ENCODE assay signal across 14 mouse cellular contexts in genomic region chr19:23694344-23694743, GRCm38 (mm10). TPM values are rescaled to one million over a fixed set of nuclear protein-coding genes. Genes with fewer than 3 reads are reported as not detected.
DNase-seq lines count a peak whose midpoint lies in the region; ATAC-seq and TF ChIP-seq lines count a peak whose summit lies in the region.
"Had no signal": no experiment of that assay in that cellular context is flagged by ENCODE, and none has a peak within 500 bp of the region (broad histone marks: within the 10 kb centered on the region; RNA-seq: fewer than 3 reads in every experiment).

No protein-coding gene starts in this region.

- H3K9me3 ChIP-seq in heart, embryonic 10.5 days, result no peaks in the 10 kb centered on the region
- H3K9me3 ChIP-seq: embryonic facial prominence, embryonic 13.5 days; lung, embryonic 15.5 days; stomach, embryonic 15.5 days had no signal

- DNase-seq in heart, adult 18-20 months, result peak; percentile 64 to 78
- DNase-seq in heart, embryonic 10.5 days (ENCODE audit: low spot score), result no peak
- peak; percentile 76 for DNase-seq in brain, embryonic 14.5 days (ENCODE audit: low read depth)
- DNase-seq in cerebellum, postnatal 36 days, result peak; percentile 59 to 63
- peak; percentile 57 for DNase-seq in heart, postnatal 4 days
- DNase-seq in left cerebral cortex, postnatal 10 days (ENCODE audit: extremely low spot score in 1 of 2, low spot score in 2 of 2), result no peak
- no peak for DNase-seq in layer of hippocampus, adult 8-10 months (ENCODE audit: low spot score in 2 of 2)

- peaks cover 49% of the 10 kb centered on the region for H3K36me3 ChIP-seq in heart, embryonic 10.5 days

- TF ChIP-seq CTCF in brain, embryonic 14.5 days (IDR thresholded peaks at IDR 0.05; ENCODE audit: borderline replicate concordance, extremely low read depth, insufficient read depth, insufficient read length), result no peak

- H3K4me1 ChIP-seq in heart, embryonic 10.5 days, result peaks cover 3% of the 10 kb centered on the region; the same call in 1 of the 2 replicates
- H3K4me1 ChIP-seq: lung, embryonic 15.5 days; stomach, embryonic 15.5 days had no signal

- 94% methylated on average over 4 of the region's 4 CpGs for WGBS in heart, embryonic 10.5 days

- no peaks in the 10 kb centered on the region for H3K27me3 ChIP-seq in heart, embryonic 10.5 days (ENCODE audit: insufficient read depth, poor library complexity, severe bottlenecking)
- H3K27me3 ChIP-seq: embryonic facial prominence, embryonic 13.5 days; lung, embryonic 15.5 days; stomach, embryonic 15.5 days had no signal

- TF ChIP-seq POLR2A in brain, embryonic 14.5 days (IDR thresholded peaks at IDR 0.05; ENCODE audit: borderline replicate concordance, extremely low read depth, insufficient read depth, insufficient read length, poor library complexity, severe bottlenecking), result no peak

- H3K4me3 ChIP-seq in heart, embryonic 10.5 days, result no peak overlapping the region
- H3K4me3 ChIP-seq: embryonic facial prominence, embryonic 13.5 days; lung, embryonic 15.5 days; stomach, embryonic 15.5 days had no signal

- no peak for ATAC-seq in inflammation-experienced regulatory T-cells, adult 6 months
- ATAC-seq: CD4-positive, CD25-positive, alpha-beta regulatory T cell, adult 4 months; intestine, embryonic 16.5 days had no signal

- intact Hi-C loops in left cerebral cortex, postnatal 10 days (cut with DNase I), result no loop called here

- no peak overlapping the region for H3K27ac ChIP-seq in heart, embryonic 10.5 days
- H3K27ac ChIP-seq: embryonic facial prominence, embryonic 13.5 days; lung, embryonic 15.5 days; stomach, embryonic 15.5 days had no signal

RNA-seq across cellular contexts. Expression of gene Ptar1, which starts 7.1 kb away (rescaled TPM):
- total RNA-seq in heart, adult 18-20 months (2021), result 10 to 100 TPM; 18.7 to 19.9 TPM
- polyA plus RNA-seq in heart, embryonic 10.5 days (2016; fragmentation: Nextera tagmentation; extraction: Ambion mirVana), result 5.8 and 6.0 TPM in 2 replicates
- 4.4 and 6.4 TPM in 2 replicates for polyA plus RNA-seq in brain, embryonic 14.5 days (2012; rRNA removed)
- 10 to 100 TPM; 24.7 to 25.2 TPM for total RNA-seq in heart, postnatal 4 days (2021)
- 10 to 100 TPM; 31.7 to 42.2 TPM for total RNA-seq in left cerebral cortex, postnatal 10 days (2021)
- polyA plus RNA-seq in inflammation-experienced regulatory T-cells, adult 6 months (2017; shearing (Covaris generic)), result 10 to 100 TPM; 10.2 to 15.5 (median 13.9) TPM
- 10 to 100 TPM; 35.1 to 47.1 (median 39.8) TPM for total RNA-seq in layer of hippocampus, adult 8-10 months (2022)

RNA-seq across cellular contexts. Expression of gene 1700028P14Rik, which starts 41.7 kb away (rescaled TPM):
- total RNA-seq in heart, adult 18-20 months (2021), result not detected
- not detected in 2 replicates for polyA plus RNA-seq in heart, embryonic 10.5 days (2016; fragmentation: Nextera tagmentation; extraction: Ambion mirVana)
- polyA plus RNA-seq in brain, embryonic 14.5 days (2012; rRNA removed), result 1.0 and 1.8 TPM in 2 replicates
- not detected for total RNA-seq in heart, postnatal 4 days (2021)
- total RNA-seq in left cerebral cortex, postnatal 10 days (2021), result 1 to 10 TPM; 1.9 to 2.1 TPM
- polyA plus RNA-seq in inflammation-experienced regulatory T-cells, adult 6 months (2017; shearing (Covaris generic)), result not detected
- 1 to 10 TPM; 1.1 to 3.0 (median 2.3) TPM for total RNA-seq in layer of hippocampus, adult 8-10 months (2022)
- total RNA-seq: gastrocnemius, postnatal 4 days had no signal
- polyA plus RNA-seq: CD4-positive, CD25-positive, alpha-beta regulatory T cell, adult 4 months; embryonic facial prominence, embryonic 13.5 days; intestine, embryonic 16.5 days; stomach, embryonic 15.5 days had no signal

Comparison
In these comparisons a context has a peak if more than half of its experiments do, and no peak if none do; other contexts are left out.
1. DNase-seq: peak in heart, adult 18-20 months (2 of 2), brain, embryonic 14.5 days (single experiment), cerebellum, postnatal 36 days (2 of 2) and heart, postnatal 4 days (single experiment); none in heart, embryonic 10.5 days (single experiment), left cerebral cortex, postnatal 10 days (0 of 2) and layer of hippocampus, adult 8-10 months (0 of 2).